Mouse (Mus musculus) embryonic fibroblast, embryonic 13.5 days (primary cell): ENCODE data around the gene Bmpr1b.

Experiments used
- CTCF ChIP-seq: IDR thresholded peaks from 2 replicates; pipeline ENCODE4 v1.5.1; 2011; ENCODE audit warnings: mild to moderate bottlenecking, control low read depth, low read length, moderate library complexity, borderline replicate concordance; ENCODE audit not compliant: insufficient read depth
- POLR2A ChIP-seq: IDR thresholded peaks from 2 replicates; pipeline ENCODE4 v1.6.1; 2011; ENCODE audit warnings: low read depth, mild to moderate bottlenecking, control low read depth, low read length, moderate library complexity

- TF ChIP-seq POLR2A (no peak), CTCF (no peak)
These were observed 45.0 kb downstream of the Bmpr1b start for GRCm38 (mm10) chr3:142124255-142124654.
